Mouse (Mus musculus) liver, postnatal 0 days (tissue): ENCODE data around the gene Psma3.

ENCODE experiments used
- CTCF ChIP-seq: sonication (generic); IDR thresholded peaks from 2 replicates; pipeline ENCODE4 v1.5.1; 2016; ENCODE audit warnings: antibody characterized with exemption, low read depth
- EP300 ChIP-seq: IDR thresholded peaks from 2 replicates; pipeline ENCODE4 v1.6.1; 2016; ENCODE audit warnings: antibody characterized with exemption, low read depth, mild to moderate bottlenecking

DNA sequence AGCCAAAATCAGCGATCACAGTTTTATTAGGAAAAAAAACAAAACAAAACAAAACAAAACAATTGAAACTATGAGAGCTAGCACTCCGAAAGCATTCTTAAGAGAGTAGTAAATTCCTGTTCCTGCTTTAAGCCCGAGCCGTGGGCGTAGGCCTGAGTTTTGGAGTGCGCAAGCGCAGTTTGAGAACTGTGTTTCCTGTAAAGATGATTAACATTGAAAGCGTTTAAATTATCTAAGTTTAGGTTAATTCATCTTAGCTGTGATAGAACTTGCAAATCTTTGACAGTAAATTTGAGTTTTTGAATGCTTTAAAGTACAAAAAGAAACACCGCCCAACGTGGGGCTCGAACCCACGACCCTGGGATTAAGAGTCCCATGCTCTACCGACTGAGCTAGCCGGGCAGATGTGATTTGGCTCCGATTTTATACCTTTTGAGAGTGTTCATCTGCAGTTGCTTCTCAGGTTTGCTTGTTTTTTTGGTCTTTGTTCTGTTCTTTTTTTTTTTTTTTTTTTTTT, 5.6 kb upstream of the Psma3 start:
- TF ChIP-seq EP300 (no peak), CTCF (no peak)
